Mouse (Mus musculus) liver, embryonic 13.5 days (tissue): ENCODE results near the gene Clstn2. TPM values are rescaled to one million over a fixed set of nuclear protein-coding genes. Genes with fewer than 3 reads are reported as not detected.

ENCODE experiments used
- ATAC-seq: fragments of 200-750 bp; cut with Nextera tagmentation; 2 replicates; pipeline ENCODE4 v1.8.0; 2017; ENCODE audit warnings: low read depth, mild to moderate bottlenecking, moderate number of reproducible peaks, moderate library complexity
- DNase-seq: peaks from one replicate; pipeline ENCODE4 v3.0.0; 2022
- H3K27ac ChIP-seq: fragments of 300-500 bp; sonication (generic); 2 replicates; pipeline ENCODE4 v1.5.1; 2015; ENCODE audit warnings: moderate library complexity, mild to moderate bottlenecking, inconsistent platforms
- H3K27me3 ChIP-seq: fragments of 300-500 bp; sonication (generic); 2 replicates; pipeline ENCODE4 v1.6.1; 2015; ENCODE audit warnings: mild to moderate bottlenecking, inconsistent platforms
- H3K36me3 ChIP-seq: fragments of 300-500 bp; sonication (generic); 2 replicates; pipeline ENCODE4 v1.6.1; 2015; ENCODE audit warnings: mild to moderate bottlenecking, inconsistent platforms
- H3K4me1 ChIP-seq: fragments of 300-500 bp; sonication (generic); replicated peaks from 2 replicates; pipeline ENCODE4 v1.6.1; 2015; ENCODE audit warnings: inconsistent platforms
- H3K4me2 ChIP-seq: fragments of 300-500 bp; sonication (generic); 2 replicates; pipeline ENCODE4 v1.6.1; 2015; ENCODE audit warnings: inconsistent platforms, mild to moderate bottlenecking, moderate library complexity
- H3K4me3 ChIP-seq: fragments of 300-500 bp; sonication (generic); replicated peaks from 2 replicates; pipeline ENCODE4 v1.5.1; 2015; ENCODE audit warnings: mild to moderate bottlenecking, inconsistent platforms
- H3K9ac ChIP-seq: fragments of 300-500 bp; sonication (generic); 2 replicates; pipeline ENCODE4 v1.6.1; 2015; ENCODE audit warnings: mild to moderate bottlenecking, inconsistent platforms
- H3K9me3 ChIP-seq: fragments of 300-500 bp; sonication (generic); replicated peaks from 2 replicates; pipeline ENCODE4 v1.6.1; 2016; ENCODE audit warnings: inconsistent platforms
- WGBS: fragments of 180-500 bp; shearing (Covaris S2); methylation state at CpG from one replicate; pipeline ENCODE4 v1.1.7; 2015; ENCODE audit not compliant: insufficient replicate concordance; 5-methylcytosine and 5-hydroxymethylcytosine counted together
- polyA plus RNA-seq: library from polyadenylated mRNA; unstranded; fragments of >200 nt; fragmentation: Nextera tagmentation; extraction: Ambion mirVana; gene quantifications from 2 replicates; pipeline ENCODE4 v1.2.1, GENCODE M21; 2015

The Clstn2 gene
- polyA plus RNA-seq, 1 experiment from 2014 or later, result 0.12 TPM

- Histone ChIP-seq H3K4me1 (no peaks in the 10 kb centered on the region), H3K4me2 (no peak overlapping the region), H3K9me3 (no peaks in the 10 kb centered on the region), H3K27me3 (no peaks in the 10 kb centered on the region), H3K9ac (no peak overlapping the region), H3K36me3 (no peaks in the 10 kb centered on the region), H3K4me3 (no peak overlapping the region), H3K27ac (no peak overlapping the region)
- DNase-seq (no peak), ATAC-seq (no peak)
- WGBS, result 68% methylated on average over 8 of the region's 8 CpGs
Observed at GRCm38 (mm10) chr9:97538075-97538779, 494.8 kb downstream of the Clstn2 start.

DNA sequence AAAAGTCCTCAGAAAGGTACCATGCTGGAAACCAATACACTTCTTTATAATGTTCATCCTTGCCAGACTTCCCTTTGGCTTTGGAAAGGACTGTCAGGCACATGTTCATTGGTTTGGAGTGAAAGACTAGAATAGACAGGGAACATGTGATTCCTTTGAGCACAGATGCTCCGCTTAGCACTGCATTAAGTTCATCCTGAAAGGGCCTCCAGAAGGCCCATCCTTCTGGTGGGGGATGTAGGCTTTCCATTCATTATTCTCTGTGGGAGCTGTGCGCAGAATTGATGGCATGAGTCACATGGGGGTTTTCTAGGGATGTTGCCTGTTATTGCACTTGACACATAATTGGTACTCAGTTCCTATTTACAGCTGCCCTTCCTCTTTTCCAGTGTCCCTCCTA, 498.8 kb downstream of the Clstn2 start:
- WGBS, result 67% methylated on average over 2 of the region's 2 CpGs
- no peak overlapping the region for H3K4me2 ChIP-seq

DNA sequence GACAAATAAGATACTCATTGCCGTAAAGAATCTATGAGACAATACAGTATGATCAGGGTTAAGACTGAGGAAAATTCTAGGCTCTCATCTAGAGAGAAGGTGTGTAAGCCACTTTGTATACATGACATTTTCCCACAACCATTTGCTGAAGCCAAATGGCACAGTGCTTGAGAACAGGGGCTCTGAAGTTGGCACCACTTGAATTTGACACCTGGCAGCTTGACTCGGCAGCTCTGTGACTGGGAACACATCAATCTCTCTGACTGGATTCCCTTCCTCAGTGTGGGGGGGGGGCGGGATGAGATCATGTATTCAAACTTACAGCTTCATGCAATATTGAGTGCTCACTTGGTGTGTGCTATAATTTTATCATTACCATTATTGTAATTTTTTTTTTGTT, 499.7 kb downstream of the Clstn2 start:
- no peaks in the 10 kb centered on the region for H3K9me3 ChIP-seq
- no peaks in the 10 kb centered on the region for H3K36me3 ChIP-seq
- H3K4me3 ChIP-seq, result no peak overlapping the region
- H3K4me2 ChIP-seq, result no peak overlapping the region
- no peak overlapping the region for H3K27ac ChIP-seq
- ATAC-seq, result no peak
- no peaks in the 10 kb centered on the region for H3K27me3 ChIP-seq
- H3K9ac ChIP-seq, result no peak overlapping the region
- DNase-seq, result no peak
- WGBS, result 63% methylated on average over 3 of the region's 3 CpGs
- no peaks in the 10 kb centered on the region for H3K4me1 ChIP-seq

More for the DNA sequence above, 498.8 kb downstream of the Clstn2 start:
- no peaks in the 10 kb centered on the region for H3K4me1 ChIP-seq
- H3K9me3 ChIP-seq, result no peaks in the 10 kb centered on the region
- ATAC-seq (no peak), DNase-seq (no peak)
- no peak overlapping the region for H3K9ac ChIP-seq
- H3K27ac ChIP-seq, result no peak overlapping the region
- no peaks in the 10 kb centered on the region for H3K36me3 ChIP-seq
- H3K4me3 ChIP-seq, result no peak overlapping the region
- H3K27me3 ChIP-seq, result no peaks in the 10 kb centered on the region

DNA sequence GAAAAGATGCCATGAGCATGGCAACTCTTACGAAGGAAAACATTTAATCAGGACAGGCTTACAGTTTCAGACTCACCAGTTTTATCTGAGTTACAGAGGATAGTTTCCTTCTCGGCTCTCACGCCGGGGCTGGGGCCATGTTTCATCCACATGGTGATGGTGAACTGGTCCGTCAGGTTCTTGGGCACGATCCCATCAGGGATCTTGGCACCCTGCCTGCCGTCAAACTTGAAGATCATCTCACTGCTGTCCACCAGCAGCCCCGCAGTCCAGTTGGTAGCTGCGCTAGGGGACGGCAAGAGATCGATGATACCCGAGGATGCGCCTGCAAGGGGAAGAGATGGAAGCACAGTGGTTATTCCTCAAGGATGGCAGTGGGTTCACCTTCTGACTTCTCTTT, 500.4 kb downstream of the Clstn2 start:
- Histone ChIP-seq H3K4me1 (no peaks in the 10 kb centered on the region), H3K4me3 (no peak overlapping the region), H3K27ac (no peak overlapping the region), H3K27me3 (no peaks in the 10 kb centered on the region), H3K4me2 (no peak overlapping the region), H3K9me3 (no peaks in the 10 kb centered on the region), H3K9ac (no peak overlapping the region), H3K36me3 (no peaks in the 10 kb centered on the region)
- DNase-seq, result no peak
- no peak for ATAC-seq
- 77% methylated on average over 13 of the region's 13 CpGs for WGBS

DNA sequence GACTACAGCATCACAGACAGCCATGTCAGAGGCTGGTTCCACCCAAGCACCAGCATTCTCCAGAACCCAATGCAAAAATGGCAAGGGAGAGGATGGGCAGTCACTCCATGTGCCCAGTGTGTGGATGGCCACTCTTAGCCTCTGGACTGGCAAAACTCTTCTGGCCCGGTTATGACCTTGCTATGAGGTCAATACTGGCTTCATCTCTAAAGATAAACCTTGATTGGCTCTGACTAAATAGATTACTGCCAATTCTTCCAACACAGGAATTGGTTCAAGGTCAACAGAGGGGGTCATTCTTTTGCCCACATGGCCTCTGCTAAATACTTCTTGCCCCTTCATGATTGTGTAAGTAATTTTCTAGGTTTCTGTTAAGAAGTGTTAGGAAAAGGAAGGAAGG, 505.1 kb downstream of the Clstn2 start:
- Histone ChIP-seq H3K36me3 (no peaks in the 10 kb centered on the region), H3K27ac (no peak overlapping the region), H3K4me3 (no peak overlapping the region), H3K27me3 (no peaks in the 10 kb centered on the region), H3K9me3 (no peaks in the 10 kb centered on the region), H3K4me1 (no peaks in the 10 kb centered on the region), H3K4me2 (no peak overlapping the region), H3K9ac (no peak overlapping the region)
- ATAC-seq (no peak), DNase-seq (no peak)
- WGBS, result 76% methylated on average over 1 of the region's 1 CpGs

DNA sequence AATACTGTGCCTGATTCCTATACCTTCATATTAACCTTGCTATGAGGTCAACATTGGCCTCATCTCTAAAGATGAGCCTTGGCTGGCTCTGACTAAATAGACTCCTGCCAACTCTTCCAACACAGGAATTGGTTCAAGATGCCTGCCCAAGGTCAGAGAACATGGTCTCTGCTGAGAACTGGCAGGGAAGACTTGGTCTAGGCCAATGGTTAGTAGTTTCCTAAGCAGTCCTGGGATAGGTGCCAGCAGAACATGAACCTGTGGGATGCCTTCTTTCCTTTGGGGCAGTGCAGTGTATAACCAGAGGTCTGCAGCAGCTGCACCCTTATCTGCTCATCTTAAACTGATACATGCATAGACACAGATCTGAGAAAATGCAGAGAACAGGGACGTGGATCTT, 505.7 kb downstream of the Clstn2 start:
- no peaks in the 10 kb centered on the region for H3K4me1 ChIP-seq
- H3K36me3 ChIP-seq, result no peaks in the 10 kb centered on the region
- no peak overlapping the region for H3K9ac ChIP-seq
- no peak overlapping the region for H3K27ac ChIP-seq
- no peak overlapping the region for H3K4me3 ChIP-seq
- no peaks in the 10 kb centered on the region for H3K27me3 ChIP-seq
- H3K4me2 ChIP-seq, result no peak overlapping the region
- no peaks in the 10 kb centered on the region for H3K9me3 ChIP-seq
- no peak for DNase-seq
- WGBS, result 63% methylated on average over 1 of the region's 1 CpGs
- no peak for ATAC-seq

DNA sequence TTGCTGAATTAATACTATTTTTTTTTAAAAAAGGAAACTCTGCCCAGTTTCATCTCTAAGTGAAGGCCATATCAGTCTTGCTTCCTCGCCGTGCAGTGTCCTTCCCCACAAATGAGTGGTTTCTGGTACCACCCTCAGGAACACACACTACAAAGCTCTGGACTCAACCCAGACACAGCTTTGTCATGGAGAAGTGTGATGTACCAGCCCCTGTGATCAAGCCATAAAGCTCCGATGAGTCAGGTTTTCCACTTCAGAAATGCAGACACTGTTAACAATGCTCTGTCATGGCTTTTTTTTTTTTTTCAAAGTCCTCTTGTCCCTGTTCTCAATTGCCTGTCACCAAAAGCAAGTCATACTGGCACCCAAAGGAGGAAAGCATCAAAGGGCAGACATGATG, 507.4 kb downstream of the Clstn2 start:
- DNase-seq (no peak), ATAC-seq (no peak)
- H3K4me3 ChIP-seq, result no peak overlapping the region
- no peaks in the 10 kb centered on the region for H3K27me3 ChIP-seq
- 65% methylated on average over 3 of the region's 3 CpGs for WGBS
- H3K9ac ChIP-seq, result no peak overlapping the region
- no peak overlapping the region for H3K27ac ChIP-seq
- H3K4me1 ChIP-seq, result no peaks in the 10 kb centered on the region
- H3K9me3 ChIP-seq, result no peaks in the 10 kb centered on the region
- H3K4me2 ChIP-seq, result no peak overlapping the region
- H3K36me3 ChIP-seq, result no peaks in the 10 kb centered on the region

- Histone ChIP-seq H3K9ac (no peak overlapping the region), H3K27ac (no peak overlapping the region)
- no peak for ATAC-seq
Observed at GRCm38 (mm10) chr9:97524861-97525260, 508.1 kb downstream of the Clstn2 start.

GRCm38 (mm10) chr9:97520771-97521170, 512.2 kb downstream of the Clstn2 start:
- H3K36me3 ChIP-seq, result no peaks in the 10 kb centered on the region
- ATAC-seq (no peak), DNase-seq (no peak)
- no peak overlapping the region for H3K4me2 ChIP-seq
- H3K9ac ChIP-seq, result no peak overlapping the region
- no peak overlapping the region for H3K27ac ChIP-seq
- no peak overlapping the region for H3K4me3 ChIP-seq
- no peaks in the 10 kb centered on the region for H3K4me1 ChIP-seq
- H3K27me3 ChIP-seq, result no peaks in the 10 kb centered on the region
- WGBS, result 70% methylated on average over 3 of the region's 3 CpGs
- H3K9me3 ChIP-seq, result no peaks in the 10 kb centered on the region

More at GRCm38 (mm10) chr9:97524861-97525260, 508.1 kb downstream of the Clstn2 start:
- no peak for DNase-seq
- Histone ChIP-seq H3K36me3 (no peaks in the 10 kb centered on the region), H3K4me1 (no peaks in the 10 kb centered on the region), H3K4me3 (no peak overlapping the region), H3K27me3 (no peaks in the 10 kb centered on the region), H3K9me3 (no peaks in the 10 kb centered on the region), H3K4me2 (no peak overlapping the region)
- 62% methylated on average over 3 of the region's 3 CpGs for WGBS

DNA sequence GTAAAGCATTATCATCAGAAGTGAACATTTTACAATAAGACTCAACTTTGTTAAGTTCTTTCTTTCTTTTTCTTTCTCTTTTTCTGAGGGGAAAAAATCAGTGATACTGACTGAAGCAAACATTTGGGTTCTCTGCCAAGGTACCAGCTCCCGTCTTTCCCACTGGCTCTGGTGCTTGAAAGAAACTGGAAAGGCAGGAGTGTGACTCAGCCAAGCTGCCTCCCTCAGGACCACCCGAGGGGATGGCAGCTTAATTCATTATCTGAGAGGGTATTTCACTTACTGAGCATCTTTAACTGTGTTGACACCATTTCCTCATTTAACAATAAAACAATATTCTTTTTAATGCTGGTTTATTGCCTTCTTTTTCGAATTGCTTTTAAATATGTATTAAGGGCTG, 516.0 kb downstream of the Clstn2 start:
- Histone ChIP-seq H3K9me3 (no peaks in the 10 kb centered on the region; the same call in 1 of the 2 replicates), H3K9ac (no peak overlapping the region), H3K36me3 (no peaks in the 10 kb centered on the region), H3K27me3 (no peaks in the 10 kb centered on the region), H3K27ac (no peak overlapping the region), H3K4me3 (no peak overlapping the region), H3K4me1 (no peaks in the 10 kb centered on the region), H3K4me2 (no peak overlapping the region)
- ATAC-seq, result no peak
- DNase-seq, result no peak
- 47% methylated on average over 3 of the region's 3 CpGs for WGBS

- no peak for ATAC-seq
- no peak overlapping the region for H3K4me2 ChIP-seq
- no peaks in the 10 kb centered on the region; the same call in 1 of the 2 replicates for H3K9me3 ChIP-seq
- H3K4me3 ChIP-seq, result no peak overlapping the region
- no peak overlapping the region for H3K9ac ChIP-seq
- no peak overlapping the region for H3K27ac ChIP-seq
- H3K27me3 ChIP-seq, result no peaks in the 10 kb centered on the region
- H3K4me1 ChIP-seq, result no peaks in the 10 kb centered on the region
- H3K36me3 ChIP-seq, result no peaks in the 10 kb centered on the region
- 68% methylated on average over 2 of the region's 2 CpGs for WGBS
- DNase-seq, result no peak
Observed at GRCm38 (mm10) chr9:97514639-97515038, 518.3 kb downstream of the Clstn2 start.

- Histone ChIP-seq H3K4me3 (no peak overlapping the region), H3K36me3 (no peaks in the 10 kb centered on the region), H3K9ac (no peak overlapping the region), H3K27ac (no peak overlapping the region), H3K4me1 (no peaks in the 10 kb centered on the region), H3K27me3 (no peaks in the 10 kb centered on the region), H3K4me2 (no peak overlapping the region), H3K9me3 (no peaks in the 10 kb centered on the region; the same call in 1 of the 2 replicates)
- 54% methylated on average over 3 of the region's 3 CpGs for WGBS
- DNase-seq (no peak), ATAC-seq (no peak)
Observed at GRCm38 (mm10) chr9:97512282-97512850, 520.6 kb downstream of the Clstn2 start.
